Mouse (Mus musculus): ENCODE measurements at regions not wholly inside any gene's neighbourhood (a gene's known extent, or its start where the extent isn't known, plus 50 kb on each side); places are given as distances from the start of the nearest gene placed in this dataset.

DNA sequence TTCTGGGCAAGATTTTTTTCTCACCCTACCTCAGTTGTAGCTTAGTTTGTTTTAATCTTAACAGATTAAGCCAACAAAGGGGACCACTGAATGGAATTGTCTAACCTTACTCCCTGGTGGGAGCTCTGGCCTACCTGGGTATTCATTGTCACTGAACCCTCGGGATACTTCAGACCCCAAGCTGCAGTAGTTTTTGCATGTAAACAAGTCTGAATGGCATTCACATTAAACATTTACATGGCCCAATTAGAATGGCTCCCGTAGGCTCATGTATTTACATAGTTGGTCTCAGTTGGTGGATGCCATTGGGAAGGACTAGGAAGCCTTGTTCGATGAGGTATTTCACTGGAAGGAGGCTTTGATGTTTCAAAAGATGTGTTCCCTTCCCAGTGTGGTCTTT lies 1208.9 kb upstream of the A1bg start:
- Histone ChIP-seq H3K9ac (ENCODE audit: insufficient read depth, low read depth, low read length, poor library complexity, severe bottlenecking) (no peak overlapping the region), H3K36me3 (ENCODE audit: control insufficient read depth, insufficient read depth, low read length, poor library complexity, severe bottlenecking) (peaks cover 15% of the 10 kb centered on the region), H3K4me3 (ENCODE audit: insufficient read depth in 1 of 2, low read depth in 1 of 2, low read length in 2 of 2, poor library complexity in 1 of 2, severe bottlenecking in 1 of 2) (no peak overlapping the region), H3K9me3 (ENCODE audit: control insufficient read depth, insufficient read depth, low read depth, low read length) (no peaks in the 10 kb centered on the region), H3K27ac (ENCODE audit: insufficient read depth, low read depth, low read length, poor library complexity, severe bottlenecking) (no peak overlapping the region), H3K4me1 (ENCODE audit: control insufficient read depth in 2 of 2, insufficient read depth in 2 of 2, low read length in 2 of 2, poor library complexity in 1 of 2) (peaks cover 11 to 25% of the 10 kb centered on the region in 2 experiments)
- in situ Hi-C loops (cut with MboI; ENCODE audit: low sequenced_read_pairs in 2 of 2, unreplicated experiment in 2 of 2) = no loop called here
- no peak for DNase-seq (ENCODE audit: low read depth, low spot score)
- TF ChIP-seq HCFC1 (IDR thresholded peaks at IDR 0.05; ENCODE audit: borderline replicate concordance, insufficient read depth, low read length) (no peak), ZNF384 (IDR thresholded peaks at IDR 0.05; ENCODE audit: low read depth, low read length) (no peak), ZC3H11A (IDR thresholded peaks at IDR 0.05; ENCODE audit: borderline replicate concordance, low read depth, low read length) (no peak), MAFK (IDR thresholded peaks at IDR 0.05; ENCODE audit: insufficient read depth, low read depth, low read length) (no peak), CHD2 (IDR thresholded peaks at IDR 0.05; ENCODE audit: low read depth, low read length) (no peak)

DNA sequence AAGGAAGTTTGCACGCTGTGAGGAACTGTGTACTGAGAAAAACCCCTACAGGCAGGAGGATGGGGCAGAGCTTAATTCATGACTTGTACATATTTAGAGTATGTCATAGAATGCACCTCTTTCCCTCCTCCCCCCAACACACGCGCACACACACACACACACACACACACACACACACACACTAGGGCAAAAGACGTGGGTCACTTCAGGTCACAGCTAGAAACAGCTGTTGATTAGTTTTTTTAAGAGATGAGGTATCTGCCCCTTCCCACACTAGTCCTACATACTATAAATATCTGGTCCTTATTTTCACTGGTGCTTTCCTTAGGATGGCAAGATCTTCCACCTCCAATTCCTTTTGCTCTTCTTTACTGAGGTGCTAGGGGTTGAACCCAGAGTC lies 1207.7 kb upstream of the A1bg start:
- TF ChIP-seq ZC3H11A (IDR thresholded peaks at IDR 0.05; ENCODE audit: borderline replicate concordance, low read depth, low read length) (no peak), MAFK (IDR thresholded peaks at IDR 0.05; ENCODE audit: insufficient read depth, low read depth, low read length) (no peak), HCFC1 (IDR thresholded peaks at IDR 0.05; ENCODE audit: borderline replicate concordance, insufficient read depth, low read length) (no peak), ZNF384 (IDR thresholded peaks at IDR 0.05; ENCODE audit: low read depth, low read length) (no peak), CHD2 (IDR thresholded peaks at IDR 0.05; ENCODE audit: low read depth, low read length) (no peak)
- Histone ChIP-seq H3K27ac (ENCODE audit: insufficient read depth, low read depth, low read length, poor library complexity, severe bottlenecking) (no peak overlapping the region), H3K9ac (ENCODE audit: insufficient read depth, low read depth, low read length, poor library complexity, severe bottlenecking) (no peak overlapping the region), H3K4me3 (ENCODE audit: insufficient read depth in 1 of 2, low read depth in 1 of 2, low read length in 2 of 2, poor library complexity in 1 of 2, severe bottlenecking in 1 of 2) (no peak overlapping the region), H3K36me3 (ENCODE audit: control insufficient read depth, insufficient read depth, low read length, poor library complexity, severe bottlenecking) (peaks cover 20% of the 10 kb centered on the region), H3K9me3 (ENCODE audit: control insufficient read depth, insufficient read depth, low read depth, low read length) (no peaks in the 10 kb centered on the region), H3K4me1 (ENCODE audit: control insufficient read depth in 2 of 2, insufficient read depth in 2 of 2, low read length in 2 of 2, poor library complexity in 1 of 2) (peaks cover 11 to 28% of the 10 kb centered on the region in 2 experiments)
- no peak for DNase-seq (ENCODE audit: low read depth, low spot score)
- in situ Hi-C loops (cut with MboI; ENCODE audit: low sequenced_read_pairs in 2 of 2, unreplicated experiment in 2 of 2) = no loop called here

DNA sequence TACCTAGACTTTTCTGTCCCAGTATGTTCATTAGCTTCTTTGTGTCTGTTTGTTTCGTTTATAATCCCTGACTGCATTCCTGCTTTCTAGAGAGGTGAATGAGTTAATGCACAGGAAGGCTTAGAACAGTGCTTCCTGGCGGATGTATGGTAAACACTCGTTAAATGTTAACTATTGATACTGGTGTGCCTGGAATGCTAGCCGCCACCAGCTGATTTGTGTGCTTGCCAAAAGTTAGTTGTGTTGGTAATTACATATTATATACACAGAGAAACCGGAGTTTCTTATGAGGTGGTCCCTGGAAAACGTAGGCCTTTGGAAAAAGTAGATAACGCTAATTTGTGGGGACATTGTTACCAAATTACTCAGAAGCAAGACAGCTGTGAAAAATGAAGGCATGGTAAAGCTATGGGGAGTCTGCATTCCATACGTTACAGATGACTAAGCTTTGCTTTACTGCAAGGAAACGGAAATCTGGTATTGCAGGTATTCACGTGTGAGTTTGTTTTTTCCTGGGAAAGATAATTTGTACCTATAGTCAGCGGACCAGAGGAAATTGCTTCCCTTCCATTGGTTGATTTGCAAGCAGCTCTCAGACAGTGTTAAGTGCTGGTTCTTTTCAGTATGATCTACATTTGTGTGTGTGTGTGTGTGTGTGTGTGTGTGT lies 1205.9 kb upstream of the A1bg start:
- peaks cover 11 to 34% of the 10 kb centered on the region in 2 experiments for H3K4me1 ChIP-seq (ENCODE audit: control insufficient read depth in 2 of 2, insufficient read depth in 2 of 2, low read length in 2 of 2, poor library complexity in 1 of 2)
- TF ChIP-seq ZC3H11A (IDR thresholded peaks at IDR 0.05; ENCODE audit: borderline replicate concordance, low read depth, low read length) = no peak
- no peak overlapping the region for H3K9ac ChIP-seq (ENCODE audit: insufficient read depth, low read depth, low read length, poor library complexity, severe bottlenecking)
- H3K27ac ChIP-seq (ENCODE audit: insufficient read depth, low read depth, low read length, poor library complexity, severe bottlenecking) = no peak overlapping the region
- H3K9me3 ChIP-seq (ENCODE audit: control insufficient read depth, insufficient read depth, low read depth, low read length) = no peaks in the 10 kb centered on the region
- DNase-seq (ENCODE audit: low read depth, low spot score) = no peak
- in situ Hi-C loops (cut with MboI; ENCODE audit: low sequenced_read_pairs in 2 of 2, unreplicated experiment in 2 of 2) = no loop called here
- H3K4me3 ChIP-seq (ENCODE audit: insufficient read depth in 1 of 2, low read depth in 1 of 2, low read length in 2 of 2, poor library complexity in 1 of 2, severe bottlenecking in 1 of 2) = no peak overlapping the region
- peaks cover 15% of the 10 kb centered on the region; the same call in 1 of the 2 replicates for H3K36me3 ChIP-seq (ENCODE audit: control insufficient read depth, insufficient read depth, low read length, poor library complexity, severe bottlenecking)

DNA sequence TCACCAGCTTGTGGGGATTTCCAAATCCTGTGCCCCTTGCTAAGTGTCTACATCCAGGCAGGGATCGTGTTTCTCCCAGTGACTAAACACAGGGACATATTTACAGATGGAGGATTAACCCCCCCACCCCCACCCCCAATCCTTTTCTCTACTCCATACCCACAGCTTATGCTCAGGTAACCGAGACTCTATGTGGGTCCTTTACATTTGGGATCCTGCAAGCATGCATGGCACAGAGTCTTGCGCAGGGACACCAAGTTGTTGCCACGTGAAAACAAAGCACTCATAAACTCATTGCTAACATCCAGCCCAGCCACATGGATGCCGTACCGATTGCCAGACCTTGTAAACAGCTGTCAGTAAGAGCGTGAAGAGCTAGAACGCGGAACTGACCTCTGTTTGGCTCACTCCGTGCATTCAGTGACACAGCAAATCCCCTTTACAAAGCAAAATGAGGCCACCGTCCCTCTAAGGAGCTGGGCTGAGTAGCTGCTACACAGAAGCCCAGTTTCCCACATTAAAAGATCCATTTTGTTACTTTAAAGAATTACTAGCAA lies 1204.9 kb upstream of the A1bg start:
- DNase-seq (ENCODE audit: low read depth, low spot score) = no peak
- Histone ChIP-seq H3K9ac (ENCODE audit: insufficient read depth, low read depth, low read length, poor library complexity, severe bottlenecking) (no peak overlapping the region), H3K4me3 (ENCODE audit: insufficient read depth in 1 of 2, low read depth in 1 of 2, low read length in 2 of 2, poor library complexity in 1 of 2, severe bottlenecking in 1 of 2) (no peak overlapping the region), H3K36me3 (ENCODE audit: control insufficient read depth, insufficient read depth, low read length, poor library complexity, severe bottlenecking) (peaks cover 15% of the 10 kb centered on the region; the same call in 1 of the 2 replicates), H3K9me3 (ENCODE audit: control insufficient read depth, insufficient read depth, low read depth, low read length) (no peaks in the 10 kb centered on the region), H3K4me1 (ENCODE audit: control insufficient read depth in 2 of 2, insufficient read depth in 2 of 2, low read length in 2 of 2, poor library complexity in 1 of 2) (peaks cover 11 to 42% of the 10 kb centered on the region in 2 experiments), H3K27ac (ENCODE audit: insufficient read depth, low read depth, low read length, poor library complexity, severe bottlenecking) (no peak overlapping the region)
- in situ Hi-C loops (cut with MboI; ENCODE audit: low sequenced_read_pairs in 2 of 2, unreplicated experiment in 2 of 2) = no loop called here
- TF ChIP-seq ZNF384 (IDR thresholded peaks at IDR 0.05; ENCODE audit: low read depth, low read length) (no peak), MAFK (IDR thresholded peaks at IDR 0.05; ENCODE audit: insufficient read depth, low read depth, low read length) (no peak), ZC3H11A (IDR thresholded peaks at IDR 0.05; ENCODE audit: borderline replicate concordance, low read depth, low read length) (no peak), CHD2 (IDR thresholded peaks at IDR 0.05; ENCODE audit: low read depth, low read length) (no peak), HCFC1 (IDR thresholded peaks at IDR 0.05; ENCODE audit: borderline replicate concordance, insufficient read depth, low read length) (no peak)

Measured in ES-E14 (cell line).